Mouse (Mus musculus): Measurements from ENCODE around the gene Phldb2.

The Phldb2 gene

GRCm38 (mm10) chr16:45841806-45842205 is 111.6 kb downstream of the Phldb2 start:
- no peak for ATAC-seq (ENCODE audit: low TSS enrichment)

- ATAC-seq (ENCODE audit: low TSS enrichment), result no peak
Observed at GRCm38 (mm10) chr16:45841016-45841415, 112.4 kb downstream of the Phldb2 start.

- ATAC-seq (ENCODE audit: low TSS enrichment), result no peak
Observed at GRCm38 (mm10) chr16:45837541-45838342, 115.7 kb downstream of the Phldb2 start.

DNA sequence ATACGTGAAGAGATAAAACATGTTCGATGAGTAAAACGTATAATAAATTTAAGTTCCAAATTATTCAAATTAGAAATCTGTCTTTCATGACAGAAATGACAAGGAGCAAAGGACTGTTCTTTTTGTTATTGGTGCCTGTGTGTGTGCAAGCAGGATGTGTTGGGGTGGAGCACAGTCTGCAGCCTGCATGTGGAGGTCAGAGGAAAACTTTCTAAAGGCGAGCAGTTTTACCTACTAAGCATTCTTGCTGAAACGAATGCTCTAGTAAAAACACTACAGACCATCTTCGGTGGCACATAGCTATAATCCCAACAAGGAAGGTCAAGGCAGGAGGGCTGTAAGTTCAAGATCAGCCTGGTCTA is 120.7 kb downstream of the Phldb2 start:
- ATAC-seq (ENCODE audit: low TSS enrichment), result no peak

DNA sequence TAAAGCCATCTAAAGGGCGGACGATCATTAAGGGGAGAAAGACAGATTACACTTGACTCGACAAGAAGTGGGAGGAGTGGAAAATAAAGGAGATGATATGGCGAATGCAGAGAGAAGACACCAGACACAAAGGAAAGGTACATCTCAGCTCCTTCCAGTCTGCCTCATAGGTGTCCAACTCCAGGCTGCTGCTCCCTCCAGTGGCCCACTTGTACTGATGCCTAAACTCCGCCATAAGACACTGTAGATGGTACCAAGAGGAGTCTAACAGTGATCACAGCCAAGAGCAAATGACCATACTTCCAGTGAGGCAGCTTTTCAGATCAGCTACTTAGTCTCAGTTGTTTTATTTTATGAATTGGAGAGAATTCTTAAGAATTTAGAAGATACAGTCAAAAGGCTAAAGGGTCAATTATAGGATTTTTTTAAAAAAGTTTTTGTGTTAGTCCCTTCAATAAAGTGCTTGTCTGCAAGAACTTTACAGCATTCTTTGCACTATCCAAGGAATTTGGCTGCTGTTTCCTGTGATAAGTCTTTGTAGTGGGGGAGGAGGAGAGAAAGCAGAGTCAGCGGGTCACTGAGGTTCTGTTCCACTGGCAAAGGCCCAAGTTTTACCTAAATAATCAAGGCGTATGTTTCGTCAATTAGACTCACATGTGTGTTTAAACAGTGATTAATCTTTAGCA is 121.2 kb downstream of the Phldb2 start:
- ATAC-seq (ENCODE audit: low TSS enrichment), result no peak

- no peak for ATAC-seq (ENCODE audit: low TSS enrichment)
Observed at GRCm38 (mm10) chr16:45831094-45831872, 122.1 kb downstream of the Phldb2 start.

GRCm38 (mm10) chr16:45830096-45830866 is 123.1 kb downstream of the Phldb2 start:
- no peak for ATAC-seq (ENCODE audit: low TSS enrichment)

DNA sequence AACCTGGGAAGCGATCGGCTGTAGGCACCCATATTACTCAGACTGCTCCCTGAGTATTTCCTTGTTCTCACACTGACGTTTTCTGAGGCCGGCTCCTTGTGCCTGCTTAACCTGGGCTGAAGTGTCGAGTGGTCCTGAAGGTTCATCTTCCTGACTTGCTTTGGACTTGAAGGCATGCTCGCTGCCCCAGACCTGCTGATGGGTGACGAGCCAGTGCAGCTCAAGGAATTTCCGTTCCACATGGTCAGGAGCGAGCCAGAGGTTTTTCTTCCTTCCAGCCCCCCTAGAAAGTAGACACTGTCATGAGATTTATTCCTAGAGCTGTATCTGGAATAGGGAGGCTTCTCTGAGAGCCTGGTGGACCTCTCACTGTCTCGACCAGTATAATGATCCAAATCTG is 128.1 kb downstream of the Phldb2 start:
- ATAC-seq (ENCODE audit: low TSS enrichment), result no peak

GRCm38 (mm10) chr16:45824025-45824424 is 129.4 kb downstream of the Phldb2 start:
- no peak for ATAC-seq (ENCODE audit: low TSS enrichment)

DNA sequence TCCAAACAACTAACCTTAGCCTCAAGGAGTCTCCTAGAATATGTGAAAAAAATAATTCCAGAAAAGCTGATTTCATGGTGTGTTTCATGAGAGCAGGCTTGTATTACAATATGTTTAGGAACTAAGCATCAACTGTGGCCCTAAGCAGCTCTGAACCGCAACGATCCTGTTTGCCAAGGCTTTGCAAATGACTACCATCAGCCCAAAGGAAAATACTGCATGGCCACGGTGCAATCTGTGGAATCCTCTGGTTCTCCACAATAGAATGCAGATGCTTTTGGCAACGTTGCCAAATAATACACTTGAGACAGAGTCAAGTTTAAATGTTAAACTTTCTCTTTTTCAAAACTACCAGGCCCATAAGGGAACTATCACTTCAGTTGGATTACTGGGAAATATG is 133.5 kb downstream of the Phldb2 start:
- no peak for ATAC-seq (ENCODE audit: low TSS enrichment)

DNA sequence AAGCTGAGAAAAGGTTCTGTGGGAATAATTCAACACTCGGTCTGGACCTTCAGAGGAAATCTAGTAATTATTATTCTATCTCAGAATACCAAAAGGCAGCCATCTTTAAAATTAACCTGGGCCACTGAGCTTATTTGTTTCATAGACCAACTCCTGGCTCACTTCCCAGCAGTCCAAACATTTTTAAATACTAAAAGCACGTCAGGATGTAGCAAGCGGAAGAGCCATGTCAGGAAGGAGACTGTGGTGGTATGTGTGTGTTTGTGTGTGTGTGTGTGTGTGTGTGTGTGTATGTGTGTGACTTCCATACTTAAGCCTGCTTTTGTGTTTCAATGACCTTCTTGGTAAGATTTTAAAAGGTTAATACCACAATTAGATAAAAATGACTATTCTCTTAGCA is 135.6 kb downstream of the Phldb2 start:
- no peak for ATAC-seq (ENCODE audit: low TSS enrichment)

DNA sequence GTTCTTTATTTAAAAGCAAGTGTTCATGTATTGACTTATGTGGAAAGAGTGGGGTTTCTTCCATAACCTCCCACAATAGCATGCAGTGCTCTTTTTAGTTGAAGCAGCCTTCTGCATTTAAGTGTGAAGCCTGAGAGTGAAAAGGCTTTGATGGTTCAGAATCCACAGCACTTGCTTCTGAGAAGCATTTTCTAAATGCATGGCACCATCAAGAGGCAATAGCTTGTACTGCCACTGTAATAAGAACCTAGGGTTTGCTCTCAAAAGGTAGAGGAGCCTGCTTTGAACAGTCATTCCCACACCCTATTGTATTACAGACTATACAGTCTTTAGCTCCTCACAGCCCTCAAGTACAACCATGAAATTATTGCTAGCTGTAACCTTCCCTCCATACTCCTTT is 136.7 kb downstream of the Phldb2 start:
- ATAC-seq (ENCODE audit: low TSS enrichment), result peak; percentile 98

- ATAC-seq (ENCODE audit: low TSS enrichment), result no peak
Observed at GRCm38 (mm10) chr16:45814611-45815010, 138.8 kb downstream of the Phldb2 start.

- no peak for ATAC-seq (ENCODE audit: low TSS enrichment)
Observed at GRCm38 (mm10) chr16:45811788-45812187, 141.6 kb downstream of the Phldb2 start.

DNA sequence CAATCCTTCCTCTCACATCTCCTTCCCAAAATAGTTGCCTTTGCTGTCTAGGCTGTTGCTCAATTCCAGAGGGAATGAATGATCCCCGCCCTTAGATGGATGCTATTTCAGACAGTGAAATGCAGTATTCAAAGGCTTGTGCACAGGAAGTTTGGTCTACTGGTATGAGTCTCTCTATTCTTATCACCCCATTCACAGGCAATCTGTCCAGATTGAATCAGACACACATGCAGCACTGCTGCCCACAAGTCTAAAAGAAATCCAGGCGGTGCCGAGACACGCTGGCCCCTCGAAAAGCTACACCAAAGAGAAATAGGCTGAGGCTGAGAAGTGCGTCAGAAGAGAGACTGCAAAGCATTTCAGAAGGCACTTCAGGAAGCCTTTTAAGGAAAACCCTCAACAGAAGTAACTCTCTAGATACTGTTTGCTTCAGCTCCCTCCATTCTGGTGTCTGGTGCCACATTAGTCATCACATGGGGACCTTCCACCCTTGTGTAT is 142.5 kb downstream of the Phldb2 start:
- peak; percentile 93 for ATAC-seq (ENCODE audit: low TSS enrichment)

DNA sequence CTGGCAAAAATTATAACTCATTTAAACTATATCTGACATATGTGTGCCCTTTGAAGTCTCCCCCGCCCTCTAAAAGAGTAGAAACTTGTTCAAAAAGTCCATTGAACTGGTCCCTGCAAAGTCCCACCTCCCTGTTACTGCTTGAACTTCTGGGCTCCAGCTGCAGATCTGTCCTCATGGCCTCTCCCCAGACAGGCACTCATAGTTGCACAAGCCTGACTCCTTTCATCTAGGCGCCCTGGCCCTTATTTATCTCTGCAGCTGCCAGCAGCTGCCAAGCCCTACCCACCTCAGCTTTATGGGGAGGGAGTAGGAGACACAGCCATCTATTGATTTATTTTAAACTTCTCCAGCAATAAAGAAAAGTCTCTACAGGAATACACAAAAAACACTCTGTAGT is 143.2 kb downstream of the Phldb2 start:
- no peak for ATAC-seq (ENCODE audit: low TSS enrichment)

DNA sequence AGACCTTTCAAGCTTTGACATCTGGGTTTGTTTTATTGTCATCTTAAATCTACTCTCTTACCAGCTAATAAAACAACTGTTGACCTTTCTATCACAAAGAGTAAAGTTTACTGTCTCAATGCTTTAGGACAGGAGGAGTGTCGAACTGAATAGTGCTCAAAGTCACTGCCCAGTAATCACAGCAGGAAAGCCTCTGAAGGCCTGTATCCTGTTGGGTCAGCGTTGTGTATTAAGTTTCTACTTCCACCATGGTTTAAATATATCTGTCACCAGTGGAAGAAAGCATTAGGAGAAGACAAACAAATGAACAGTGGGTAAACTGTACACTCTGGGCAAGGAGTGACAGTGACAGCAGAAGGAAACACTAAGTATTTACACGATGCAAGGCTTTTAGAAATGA is 148.7 kb downstream of the Phldb2 start:
- no peak for ATAC-seq (ENCODE audit: low TSS enrichment)

DNA sequence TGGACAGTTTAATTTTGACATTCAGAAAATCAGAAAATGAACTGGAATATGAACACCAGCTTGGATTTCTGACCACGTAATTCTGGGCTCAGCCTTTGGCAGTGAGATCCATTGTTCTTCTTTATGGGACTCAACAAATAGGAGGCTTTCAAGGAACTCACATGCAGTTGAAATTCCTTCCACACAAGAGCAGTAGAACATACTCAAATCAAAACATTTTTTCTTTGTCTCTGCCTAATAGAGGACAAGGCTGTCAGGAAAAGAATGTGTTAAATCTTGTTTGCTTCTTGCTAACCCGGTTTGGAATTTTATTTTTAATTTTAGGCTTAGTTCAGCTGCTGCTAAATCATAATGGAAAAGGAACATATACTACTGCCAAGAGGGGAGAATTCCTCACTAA is 153.0 kb downstream of the Phldb2 start:
- no peak for ATAC-seq (ENCODE audit: low TSS enrichment)

DNA sequence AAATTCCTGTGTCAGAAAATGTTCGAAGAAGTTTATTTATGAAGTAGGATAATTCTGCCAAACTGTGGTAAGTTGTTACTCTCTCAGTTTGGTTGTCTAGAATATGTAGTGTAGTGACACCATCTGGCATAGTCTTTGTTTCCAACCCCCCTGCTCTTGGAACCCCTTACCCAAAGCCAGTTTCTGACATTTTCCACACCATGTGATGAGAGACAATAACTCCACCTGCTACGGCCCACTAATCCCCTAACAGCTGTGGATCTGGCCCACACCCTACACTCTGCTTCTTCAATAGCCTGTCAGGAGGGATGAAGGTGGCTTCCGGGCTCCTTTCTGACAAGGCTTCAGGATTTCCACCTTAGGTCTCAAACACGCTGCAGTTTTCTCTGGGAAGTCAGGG is 154.2 kb downstream of the Phldb2 start:
- no peak for ATAC-seq (ENCODE audit: low TSS enrichment)

- no peak for ATAC-seq (ENCODE audit: low TSS enrichment)
Observed at GRCm38 (mm10) chr16:45798591-45798990, 154.8 kb downstream of the Phldb2 start.

- ATAC-seq (ENCODE audit: low TSS enrichment), result no peak
Observed at GRCm38 (mm10) chr16:45796815-45797214, 156.6 kb downstream of the Phldb2 start.
